Mouse (Mus musculus) spleen, adult 2 months (tissue): ENCODE data around the gene H2-T22.
"Not testable (repeated sequence)": the region's sequence is repeated elsewhere in the genome, so short reads cannot be mapped to it uniquely, and the experiment has no call there.

Experiments used
- CTCF ChIP-seq: fragments of 200-500 bp; IDR thresholded peaks from 2 replicates; pipeline ENCODE4 v1.5.1; 2011; ENCODE audit warnings: mild to moderate bottlenecking, inconsistent platforms; ENCODE audit not compliant: insufficient read depth, insufficient read length, insufficient replicate concordance; ENCODE audit errors: extremely low read depth
- POLR2A ChIP-seq: fragments of 200-500 bp; IDR thresholded peaks from 2 replicates; pipeline ENCODE4 v1.6.1; 2011; ENCODE audit warnings: low read depth, low read length, inconsistent platforms

DNA sequence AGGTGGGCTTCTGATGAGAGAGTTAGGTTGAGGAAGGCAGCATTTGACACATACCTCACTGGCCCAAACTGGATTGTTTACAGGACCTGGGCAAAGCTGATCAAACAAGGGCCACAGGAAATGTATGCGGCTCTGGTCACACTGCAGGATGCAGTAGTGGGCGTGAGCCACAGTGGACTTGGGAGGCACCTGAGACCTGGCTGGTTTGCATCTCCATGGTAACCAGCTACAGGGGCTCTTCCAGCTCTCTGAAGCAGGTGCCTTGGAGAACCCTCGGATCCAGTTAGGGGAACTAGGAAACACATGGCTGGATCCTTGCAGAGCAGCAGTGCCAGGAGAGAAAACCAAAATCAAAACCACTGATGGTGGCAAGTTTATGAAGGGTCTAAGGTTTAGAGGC is 8.0 kb downstream of the H2-T22 start:
- TF ChIP-seq POLR2A, CTCF: not testable (repeated sequence)
